Mouse (Mus musculus) embryonic facial prominence, embryonic 15.5 days (tissue): Measurements from ENCODE around the gene Nhs. TPM values are rescaled to one million over a fixed set of nuclear protein-coding genes. Genes with fewer than 3 reads are reported as not detected.

Experiments used
- ATAC-seq: fragments of 200-750 bp; cut with Nextera tagmentation; 2 replicates; pipeline ENCODE4 v1.8.0; 2017; ENCODE audit warnings: low read depth, moderate TSS enrichment; ENCODE audit not compliant: insufficient number of reproducible peaks, low FRiP score, low TSS enrichment
- H3K27ac ChIP-seq: fragments of 300-500 bp; sonication (generic); replicated peaks from 2 replicates; pipeline ENCODE4 v1.5.1; 2015; ENCODE audit warnings: mild to moderate bottlenecking, inconsistent platforms
- H3K27me3 ChIP-seq: fragments of 300-500 bp; sonication (generic); 2 replicates; pipeline ENCODE4 v1.6.1; 2015; ENCODE audit warnings: inconsistent platforms
- H3K36me3 ChIP-seq: fragments of 300-500 bp; sonication (generic); 2 replicates; pipeline ENCODE4 v1.6.1; 2015; ENCODE audit warnings: mild to moderate bottlenecking, inconsistent platforms
- H3K4me1 ChIP-seq: fragments of 300-500 bp; sonication (generic); 2 replicates; pipeline ENCODE4 v1.6.1; 2015; ENCODE audit warnings: inconsistent platforms
- H3K4me2 ChIP-seq: fragments of 300-500 bp; sonication (generic); replicated peaks from 2 replicates; pipeline ENCODE4 v1.6.1; 2015; ENCODE audit warnings: mild to moderate bottlenecking, inconsistent platforms
- H3K4me3 ChIP-seq: fragments of 300-500 bp; sonication (generic); replicated peaks from 2 replicates; pipeline ENCODE4 v1.5.1; 2015; ENCODE audit warnings: mild to moderate bottlenecking, inconsistent platforms
- H3K9ac ChIP-seq: fragments of 300-500 bp; sonication (generic); 2 replicates; pipeline ENCODE4 v1.6.1; 2015; ENCODE audit warnings: inconsistent platforms
- H3K9me3 ChIP-seq: fragments of 300-500 bp; sonication (generic); replicated peaks from 2 replicates; pipeline ENCODE4 v1.6.1; 2016; ENCODE audit warnings: inconsistent platforms
- WGBS: fragments of 180-500 bp; shearing (Covaris S2); methylation state at CpG from one replicate; pipeline ENCODE4 v1.1.7; 2015; 5-methylcytosine and 5-hydroxymethylcytosine counted together
- polyA plus RNA-seq: library from polyadenylated mRNA; unstranded; fragments of >200 nt; fragmentation: Nextera tagmentation; extraction: Ambion mirVana; gene quantifications from 2 replicates; pipeline ENCODE4 v1.2.1, GENCODE M21; 2015

Gene Nhs
- polyA plus RNA-seq, result 2.2 and 2.4 TPM in 2 replicates

DNA sequence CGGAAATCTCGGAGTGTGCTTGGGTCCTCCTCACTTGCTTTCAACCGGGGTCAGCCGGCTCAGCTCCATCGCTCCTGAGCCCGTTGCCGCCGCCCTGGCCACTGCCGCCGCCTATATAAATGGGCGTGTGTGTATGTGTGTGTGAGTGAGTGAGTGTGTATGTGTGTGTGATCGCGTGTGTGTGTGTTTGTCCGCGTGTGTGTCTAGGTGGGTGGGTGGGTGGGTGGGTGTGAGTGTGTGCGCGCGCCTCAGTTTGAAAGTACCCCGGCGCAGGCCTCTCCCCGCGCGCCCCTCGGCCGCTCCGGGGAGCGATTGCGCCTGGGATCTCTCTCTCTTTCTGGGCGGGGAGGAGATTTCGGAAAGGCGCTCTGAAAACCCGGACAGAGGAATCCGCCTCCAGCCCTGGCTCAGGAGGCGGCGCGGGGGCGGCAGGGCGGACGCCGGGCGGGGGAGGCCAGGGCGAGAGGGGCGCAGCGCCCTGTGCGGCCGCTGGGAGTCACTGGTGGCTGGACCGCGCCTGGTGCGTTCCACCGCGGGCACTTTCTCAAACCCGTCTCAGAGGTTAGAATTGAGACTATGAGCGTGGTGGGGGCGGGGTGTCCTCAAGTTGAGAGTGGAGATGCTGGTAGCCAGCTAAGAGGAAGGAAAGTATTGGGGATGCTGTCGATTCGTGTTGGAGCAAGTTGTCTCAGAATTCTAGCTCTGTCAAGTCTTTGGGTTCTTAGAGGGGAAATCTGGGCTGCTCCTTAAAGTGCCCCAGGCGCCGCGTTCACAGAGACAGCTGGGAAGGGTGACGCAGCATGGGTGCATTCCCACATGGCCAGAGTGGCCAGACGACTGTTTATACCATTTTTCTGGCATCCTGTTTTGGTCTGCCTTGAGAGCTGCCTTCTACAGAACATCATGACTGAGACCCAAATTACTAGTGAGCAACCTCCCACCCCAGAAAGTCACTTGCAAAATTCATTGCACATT lies at the start of gene Nhs:
Gene Nhs, minus strand, starts transcription at position 94 of the 975 bp plus-strand sequence.
- no peaks in the 10 kb centered on the region for H3K36me3 ChIP-seq
- H3K27me3 ChIP-seq, result peaks cover 25% of the 10 kb centered on the region
- H3K9me3 ChIP-seq, result no peaks in the 10 kb centered on the region
- H3K27ac ChIP-seq, result peak within 1 kb of the TSS; percentile 60
- WGBS, result 16% methylated on average over 59 of the region's 61 CpGs
- ATAC-seq, result peak; percentile 88
- peaks cover 8% of the 10 kb centered on the region; the same call in 1 of the 2 replicates for H3K4me1 ChIP-seq
- peak within 1 kb of the TSS; percentile 48 for H3K9ac ChIP-seq
- peak within 1 kb of the TSS; percentile 55 for H3K4me3 ChIP-seq
- H3K4me2 ChIP-seq, result peak within 1 kb of the TSS; percentile 65

DNA sequence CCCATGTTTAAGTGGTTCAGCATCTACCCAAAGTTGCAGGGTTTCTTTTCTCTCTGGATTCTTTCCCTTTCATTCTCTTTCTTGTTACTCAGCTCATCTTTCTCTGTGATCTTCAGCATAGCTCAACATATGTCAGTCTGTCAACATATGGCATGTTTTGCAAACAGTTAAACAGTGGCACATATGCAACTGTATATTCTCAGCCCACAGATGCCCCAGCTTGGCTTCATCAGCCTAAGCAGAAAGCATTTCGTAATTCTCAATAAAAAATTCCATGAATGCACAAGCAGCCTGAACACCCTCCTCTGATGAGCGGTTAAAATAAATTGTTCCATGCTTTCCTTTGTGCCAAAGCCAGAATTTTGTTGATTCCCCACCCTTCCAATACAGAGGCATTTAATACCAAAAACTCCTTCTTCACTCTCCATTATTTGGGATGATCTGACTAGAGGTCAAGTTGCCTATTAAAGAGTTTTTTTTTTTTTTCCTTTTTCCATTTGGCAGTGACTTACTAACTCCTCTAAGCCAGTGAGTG lies 46.9 kb upstream of the Nhs start:
- Histone ChIP-seq H3K4me2 (no peak overlapping the region), H3K9me3 (no peaks in the 10 kb centered on the region), H3K27ac (no peak overlapping the region), H3K27me3 (peaks cover 3% of the 10 kb centered on the region; the same call in 1 of the 2 replicates), H3K4me1 (no peaks in the 10 kb centered on the region), H3K9ac (no peak overlapping the region), H3K36me3 (no peaks in the 10 kb centered on the region), H3K4me3 (no peak overlapping the region)
- no peak for ATAC-seq
- WGBS, result 43% methylated on average over 2 of the region's 2 CpGs

DNA sequence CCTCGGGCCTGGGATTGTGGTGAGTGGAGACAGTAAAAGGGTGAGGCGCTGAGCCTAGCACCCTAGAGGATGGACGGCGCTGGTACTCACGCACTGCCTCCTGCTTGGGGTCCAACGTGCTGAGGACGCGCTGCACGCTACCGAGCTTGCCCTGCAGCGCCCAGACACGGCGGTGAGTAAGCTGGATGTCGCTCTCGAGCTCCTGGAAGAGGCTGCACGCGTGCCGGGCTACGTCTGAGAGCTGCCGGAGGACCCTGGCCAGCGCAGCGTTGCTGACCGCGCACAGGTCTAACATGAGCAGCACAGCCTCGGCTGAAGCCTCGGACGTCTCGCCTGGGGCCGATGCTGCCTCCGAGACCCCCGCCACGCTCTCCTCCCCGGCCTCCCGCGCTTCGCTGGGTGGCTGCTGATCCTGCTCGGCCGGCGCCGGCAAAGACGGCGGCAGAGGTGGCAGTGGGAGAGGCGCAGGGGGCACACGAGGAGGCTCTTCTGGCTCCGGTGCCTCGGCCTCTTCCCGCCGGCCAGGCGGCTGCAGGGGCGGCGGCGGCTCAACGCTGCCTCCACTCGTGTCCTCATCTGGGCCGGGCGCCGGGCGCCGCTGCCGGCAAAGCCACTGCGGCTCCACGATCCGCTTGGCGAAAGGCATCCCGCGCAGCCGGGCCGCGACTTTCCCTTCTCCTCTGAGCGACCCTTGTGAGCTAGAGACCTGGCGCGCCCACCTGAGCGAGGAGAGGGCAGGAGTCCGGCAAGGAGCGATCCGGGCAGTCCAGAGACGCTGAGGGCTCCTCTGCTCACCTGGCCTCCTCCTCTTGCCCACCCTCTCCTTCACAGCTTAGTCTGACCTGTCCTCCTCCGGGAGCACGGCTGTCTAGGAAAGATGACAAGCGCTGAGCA lies 540 bp downstream of the Nhs start:
- Histone ChIP-seq H3K4me2 (peak overlapping the region; percentile 65), H3K9me3 (no peaks in the 10 kb centered on the region), H3K4me1 (peaks cover 8% of the 10 kb centered on the region; the same call in 1 of the 2 replicates), H3K27me3 (peaks cover 25% of the 10 kb centered on the region), H3K9ac (peak overlapping the region; percentile 48), H3K27ac (peak overlapping the region; percentile 60; the same call in 1 of the 2 replicates), H3K4me3 (peak overlapping the region; percentile 55), H3K36me3 (no peaks in the 10 kb centered on the region)
- 12% methylated on average over 77 of the region's 80 CpGs for WGBS
- ATAC-seq, result peak; percentile 23; the same call in 1 of the 2 replicates

DNA sequence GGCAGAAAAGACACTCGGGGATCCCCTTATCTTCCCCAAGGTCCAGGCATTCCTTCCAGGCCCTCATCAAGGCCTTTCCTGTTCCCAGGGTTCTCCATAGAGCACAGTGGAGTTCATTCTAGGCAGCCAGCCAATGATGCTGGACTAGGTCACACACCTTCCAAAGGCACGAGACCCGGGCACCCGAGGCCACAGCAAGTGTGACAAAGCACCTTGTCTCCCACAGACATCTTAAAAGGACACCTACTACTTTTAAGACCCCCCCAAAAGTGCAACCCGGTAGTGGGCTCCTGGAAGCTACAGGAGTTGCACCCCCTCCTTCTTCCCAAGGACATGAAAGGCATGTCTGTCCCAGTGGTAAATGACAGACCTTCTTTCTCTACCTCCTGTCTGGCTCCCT lies 1.4 kb downstream of the Nhs start:
- peaks cover 8% of the 10 kb centered on the region; the same call in 1 of the 2 replicates for H3K4me1 ChIP-seq
- H3K9ac ChIP-seq, result no peak overlapping the region
- 42% methylated on average over 5 of the region's 5 CpGs for WGBS
- H3K9me3 ChIP-seq, result no peaks in the 10 kb centered on the region
- no peak overlapping the region for H3K27ac ChIP-seq
- H3K4me2 ChIP-seq, result peak overlapping the region; percentile 65
- peaks cover 25% of the 10 kb centered on the region for H3K27me3 ChIP-seq
- peak overlapping the region; percentile 55 for H3K4me3 ChIP-seq
- ATAC-seq, result no peak
- no peaks in the 10 kb centered on the region for H3K36me3 ChIP-seq

DNA sequence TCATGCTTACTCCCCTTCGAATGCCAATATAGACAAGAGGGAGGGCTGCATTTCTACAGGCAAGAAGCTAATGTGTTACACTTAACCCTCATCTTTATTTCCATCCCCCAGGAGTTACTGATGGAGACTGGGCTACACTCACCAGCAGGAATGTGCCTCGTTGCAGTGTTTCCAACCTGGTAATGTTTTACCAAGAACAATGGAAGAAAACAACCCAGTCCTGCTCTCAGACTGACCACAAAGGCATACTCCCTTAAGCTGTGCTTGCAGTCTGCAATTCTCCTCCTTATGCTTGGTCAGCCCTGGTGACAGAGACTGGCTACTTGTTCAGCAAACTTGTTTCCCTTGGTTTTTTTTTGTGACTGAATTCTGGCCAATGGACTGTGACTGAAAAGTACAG lies 21.7 kb downstream of the Nhs start:
- H3K27me3 ChIP-seq, result peaks cover 14% of the 10 kb centered on the region
- no peak overlapping the region for H3K4me3 ChIP-seq
- H3K9me3 ChIP-seq, result no peaks in the 10 kb centered on the region
- H3K9ac ChIP-seq, result no peak overlapping the region
- ATAC-seq, result no peak
- H3K36me3 ChIP-seq, result no peaks in the 10 kb centered on the region
- WGBS, result 36% methylated on average over 2 of the region's 2 CpGs
- no peak overlapping the region for H3K4me2 ChIP-seq
- H3K27ac ChIP-seq, result no peak overlapping the region
- no peaks in the 10 kb centered on the region; the same call in 1 of the 2 replicates for H3K4me1 ChIP-seq

DNA sequence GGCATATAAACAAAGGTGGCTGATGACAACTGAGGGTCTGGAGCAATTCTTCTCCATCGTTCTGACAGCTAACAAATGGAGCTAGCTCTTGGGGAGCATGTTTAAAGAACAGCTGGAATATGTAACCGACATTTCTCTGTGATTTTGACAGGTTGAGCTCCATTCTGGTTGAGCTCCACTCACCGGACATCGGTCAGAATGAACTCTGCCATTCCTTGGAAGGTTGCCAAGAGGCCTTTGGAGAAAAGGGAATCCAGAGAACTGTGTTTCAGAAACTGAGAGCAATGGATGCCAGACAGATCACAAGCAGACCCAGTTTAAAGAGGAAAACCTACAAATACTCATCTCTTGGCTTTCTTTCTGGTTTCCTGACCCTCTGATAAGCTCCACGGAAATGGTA lies 46.3 kb downstream of the Nhs start:
- Histone ChIP-seq H3K27me3 (peaks cover 6% of the 10 kb centered on the region; the same call in 1 of the 2 replicates), H3K4me3 (no peak overlapping the region), H3K36me3 (no peaks in the 10 kb centered on the region), H3K27ac (no peak overlapping the region), H3K9ac (no peak overlapping the region), H3K4me2 (no peak overlapping the region), H3K4me1 (no peaks in the 10 kb centered on the region), H3K9me3 (no peaks in the 10 kb centered on the region)
- WGBS, result 58% methylated on average over 5 of the region's 5 CpGs
- no peak for ATAC-seq

DNA sequence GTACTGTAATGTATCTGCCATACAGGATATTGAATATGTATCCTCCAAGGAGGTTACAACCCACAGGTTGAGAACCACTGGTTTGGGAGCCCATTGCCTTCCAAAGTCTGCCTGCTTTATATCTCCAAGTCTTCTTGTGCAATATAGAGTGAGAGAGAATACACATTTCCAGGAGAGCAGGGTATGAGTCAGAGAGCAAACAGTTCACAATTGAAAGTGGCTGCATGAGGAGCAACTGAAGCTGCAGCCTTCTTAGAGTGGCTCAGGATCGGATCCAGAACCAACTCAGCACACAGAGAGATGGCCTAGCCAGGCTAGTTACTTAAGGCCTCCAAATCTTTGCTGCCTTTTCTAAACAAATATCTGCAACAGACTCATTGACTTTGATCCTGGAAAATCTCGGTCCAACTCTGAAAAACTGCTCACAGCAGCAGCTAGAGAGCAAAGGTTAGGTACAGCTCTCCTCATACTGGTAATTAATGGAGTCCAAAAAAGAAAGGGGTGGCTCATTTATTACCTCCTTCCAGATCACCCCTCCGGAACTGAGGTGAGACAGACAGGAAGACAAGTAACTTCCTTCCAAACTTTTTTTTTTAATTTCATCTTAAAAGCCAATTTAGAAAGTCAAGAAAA lies 56.6 kb downstream of the Nhs start:
- no peaks in the 10 kb centered on the region for H3K9me3 ChIP-seq
- no peak overlapping the region for H3K4me2 ChIP-seq
- no peaks in the 10 kb centered on the region for H3K4me1 ChIP-seq
- H3K27me3 ChIP-seq, result no peaks in the 10 kb centered on the region; the same call in 1 of the 2 replicates
- no peak for ATAC-seq
- H3K4me3 ChIP-seq, result no peak overlapping the region
- no peak overlapping the region for H3K27ac ChIP-seq
- 68% methylated on average over 3 of the region's 3 CpGs for WGBS
- H3K36me3 ChIP-seq, result no peaks in the 10 kb centered on the region
- H3K9ac ChIP-seq, result no peak overlapping the region

DNA sequence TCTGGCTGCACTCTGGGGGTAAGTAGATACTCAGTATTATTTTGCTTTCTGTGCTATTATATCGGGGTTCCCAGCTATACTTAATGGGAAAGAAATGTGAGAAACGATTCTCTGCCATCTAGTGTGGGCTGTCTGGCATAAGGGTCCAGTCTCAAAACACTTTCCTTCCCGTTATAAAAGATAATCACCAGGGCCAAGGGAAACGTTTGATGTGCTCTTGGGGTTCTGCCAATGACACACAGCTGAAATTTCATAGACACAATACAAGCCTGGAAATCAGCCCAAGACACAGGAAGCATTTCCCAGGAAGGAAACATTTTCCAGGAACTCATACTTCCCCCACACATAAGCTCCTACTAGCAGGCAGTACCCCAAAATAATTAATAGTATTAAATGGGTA lies 61.2 kb downstream of the Nhs start:
- Histone ChIP-seq H3K4me3 (no peak overlapping the region), H3K27me3 (no peaks in the 10 kb centered on the region), H3K36me3 (no peaks in the 10 kb centered on the region), H3K27ac (no peak overlapping the region), H3K4me1 (no peaks in the 10 kb centered on the region), H3K9ac (no peak overlapping the region), H3K9me3 (no peaks in the 10 kb centered on the region), H3K4me2 (no peak overlapping the region)
- 41% methylated on average over 4 of the region's 4 CpGs for WGBS
- no peak for ATAC-seq

DNA sequence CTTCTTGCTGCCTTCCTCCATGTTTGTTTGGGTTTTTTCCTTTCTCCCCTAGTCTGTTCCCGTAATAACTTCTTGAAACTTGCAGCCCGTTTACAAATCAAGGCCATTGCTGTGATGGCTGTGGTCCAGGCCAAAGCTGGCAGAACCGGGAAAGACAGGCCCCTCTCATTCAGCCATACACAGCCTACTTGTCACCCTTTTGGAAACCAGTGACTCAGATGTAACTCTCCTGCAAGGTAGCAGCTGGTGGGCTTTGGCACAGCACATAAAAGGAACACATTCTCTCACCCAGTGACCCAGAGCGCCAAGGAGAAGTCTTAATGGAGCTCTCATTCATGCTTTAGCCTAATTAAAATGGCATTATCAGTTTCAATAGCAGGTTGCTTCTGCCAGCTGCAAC lies 72.2 kb downstream of the Nhs start:
- no peaks in the 10 kb centered on the region; the same call in 1 of the 2 replicates for H3K27me3 ChIP-seq
- no peak overlapping the region for H3K4me2 ChIP-seq
- H3K4me1 ChIP-seq, result peaks cover 3% of the 10 kb centered on the region; the same call in 1 of the 2 replicates
- 57% methylated on average over 4 of the region's 4 CpGs for WGBS
- no peak for ATAC-seq
- H3K27ac ChIP-seq, result no peak overlapping the region
- no peak overlapping the region for H3K9ac ChIP-seq
- H3K9me3 ChIP-seq, result no peaks in the 10 kb centered on the region
- H3K36me3 ChIP-seq, result no peaks in the 10 kb centered on the region
- H3K4me3 ChIP-seq, result no peak overlapping the region

DNA sequence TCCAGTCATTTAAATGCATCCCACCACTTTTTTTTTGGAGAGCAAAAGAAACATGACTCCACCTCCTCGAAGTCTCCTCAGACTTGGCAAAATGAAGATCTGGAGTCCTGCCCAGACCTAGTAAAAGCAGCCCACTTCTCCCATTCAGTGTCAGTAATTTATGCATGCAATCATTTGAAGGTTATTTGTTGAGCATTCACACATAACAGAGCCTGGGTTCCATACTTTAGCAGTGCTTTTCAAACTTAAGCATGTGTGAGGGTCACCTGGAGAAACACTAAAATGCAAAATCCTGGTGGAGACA lies 73.7 kb downstream of the Nhs start:
- Histone ChIP-seq H3K27ac (no peak overlapping the region), H3K4me3 (no peak overlapping the region), H3K4me2 (no peak overlapping the region), H3K4me1 (peaks cover 3% of the 10 kb centered on the region; the same call in 1 of the 2 replicates), H3K36me3 (no peaks in the 10 kb centered on the region), H3K9ac (no peak overlapping the region), H3K27me3 (no peaks in the 10 kb centered on the region; the same call in 1 of the 2 replicates), H3K9me3 (no peaks in the 10 kb centered on the region)
- no peak for ATAC-seq
- WGBS, result 39% methylated on average over 1 of the region's 1 CpGs
